Mouse (Mus musculus) liver, embryonic 14.5 days (tissue): ENCODE measurements at regions not wholly inside any gene's neighbourhood (a gene's known extent, or its start where the extent isn't known, plus 50 kb on each side); places are given as distances from the start of the nearest gene placed in this dataset.

Source experiments
- ATAC-seq: fragments of 200-750 bp; cut with Nextera tagmentation; 2 replicates; pipeline ENCODE4 v1.8.0; 2017; ENCODE audit warnings: moderate number of reproducible peaks, mild to moderate bottlenecking, moderate library complexity; ENCODE audit not compliant: insufficient read depth
- DNase-seq, 3 experiments: peaks; one replicate each; pipeline ENCODE4 v3.0.0-alpha.2; 2012 to 2013; ENCODE audit warnings: low read depth in 3 of 3, low spot score in 3 of 3
- H3K27ac ChIP-seq: fragments of 300-500 bp; sonication (generic); 2 replicates; pipeline ENCODE4 v1.5.1; 2014; ENCODE audit warnings: moderate library complexity, mild to moderate bottlenecking, control low read depth, inconsistent platforms
- H3K27me3 ChIP-seq: fragments of 300-500 bp; sonication (generic); 2 replicates; pipeline ENCODE4 v1.6.1; 2014; ENCODE audit warnings: mild to moderate bottlenecking, low read length, moderate library complexity; ENCODE audit not compliant: control insufficient read depth, insufficient read depth
- H3K36me3 ChIP-seq: fragments of 300-500 bp; sonication (generic); replicated peaks from 2 replicates; pipeline ENCODE4 v1.6.1; 2014; ENCODE audit warnings: low read depth; ENCODE audit not compliant: control insufficient read depth, insufficient read depth
- H3K4me1 ChIP-seq, 2 experiments: fragments of 200-500 bp in 1 of 2; fragments of 300-500 bp in 1 of 2; sonication (generic) in 1 of 2; replicated peaks; 2 replicates each; pipeline ENCODE4 v1.6.1; 2012 to 2014; ENCODE audit warnings: antibody characterized with exemption in 1 of 2, inconsistent platforms in 1 of 2, low read length in 1 of 2; ENCODE audit not compliant: control insufficient read depth in 2 of 2, insufficient read depth in 2 of 2
- H3K4me2 ChIP-seq: fragments of 300-500 bp; sonication (generic); 2 replicates; pipeline ENCODE4 v1.6.1; 2014; ENCODE audit warnings: low read depth, mild to moderate bottlenecking, control low read depth, moderate library complexity
- H3K4me3 ChIP-seq, 2 experiments: fragments of 200-500 bp in 1 of 2; fragments of 300-500 bp in 1 of 2; sonication (generic) in 1 of 2; 2 replicates each; pipeline ENCODE4 v1.5.1; 2012 to 2014; ENCODE audit warnings: low read depth in 2 of 2, low read length in 2 of 2, mild to moderate bottlenecking in 2 of 2, control low read depth in 1 of 2, inconsistent platforms in 1 of 2, moderate library complexity in 1 of 2; ENCODE audit not compliant: insufficient read depth in 1 of 2
- H3K9ac ChIP-seq: fragments of 300-500 bp; sonication (generic); replicated peaks from 2 replicates; pipeline ENCODE4 v1.6.1; 2014; ENCODE audit warnings: mild to moderate bottlenecking, control low read depth, moderate library complexity
- H3K9me3 ChIP-seq: fragments of 300-500 bp; sonication (generic); 2 replicates; pipeline ENCODE4 v1.6.1; 2016; ENCODE audit warnings: low read length, mixed read lengths; ENCODE audit not compliant: control insufficient read depth
- CTCF ChIP-seq: IDR thresholded peaks from 2 replicates; pipeline ENCODE4 v1.5.1; 2016; ENCODE audit warnings: antibody characterized with exemption, low read depth, control low read depth
- EP300 ChIP-seq: IDR thresholded peaks from 2 replicates; pipeline ENCODE4 v1.6.1; 2016; ENCODE audit warnings: antibody characterized with exemption, low read depth
- WGBS: fragments of 180-500 bp; shearing (Covaris S2); extraction: QIAGEN DNeasy Blood & Tissue Kit; methylation state at CpG from one replicate; pipeline ENCODE4 v1.1.7; 2014; ENCODE audit not compliant: insufficient replicate concordance; 5-methylcytosine and 5-hydroxymethylcytosine counted together

GRCm38 (mm10) chr15:62920520-62920919 lies 924.5 kb downstream of the Gsdmc2 start:
- ATAC-seq: no peak
- no peaks in the 10 kb centered on the region for H3K27me3 ChIP-seq
- no peak overlapping the region for H3K4me3 ChIP-seq
- no peak overlapping the region for H3K9ac ChIP-seq
- 54% methylated on average over 2 of the region's 2 CpGs for WGBS
- H3K9me3 ChIP-seq: no peaks in the 10 kb centered on the region
- H3K4me1 ChIP-seq: no peaks in the 10 kb centered on the region
- no peak overlapping the region for H3K4me2 ChIP-seq
- TF ChIP-seq EP300 (no peak), CTCF (no peak)
- no peak overlapping the region for H3K27ac ChIP-seq
- DNase-seq: no peak
- no peaks in the 10 kb centered on the region for H3K36me3 ChIP-seq

- Histone ChIP-seq H3K9ac (no peak overlapping the region), H3K4me1 (no peaks in the 10 kb centered on the region), H3K27ac (no peak overlapping the region), H3K4me2 (no peak overlapping the region), H3K4me3 (no peak overlapping the region), H3K36me3 (no peaks in the 10 kb centered on the region), H3K27me3 (no peaks in the 10 kb centered on the region), H3K9me3 (no peaks in the 10 kb centered on the region)
- DNase-seq: no peak
- no peak for ATAC-seq
- TF ChIP-seq EP300 (no peak), CTCF (no peak)
Measured at GRCm38 (mm10) chr15:62919264-62919663, 925.7 kb downstream of the Gsdmc2 start.

GRCm38 (mm10) chr15:62908379-62908778 lies 936.6 kb downstream of the Gsdmc2 start:
- Histone ChIP-seq H3K9me3 (no peaks in the 10 kb centered on the region), H3K4me2 (no peak overlapping the region), H3K9ac (no peak overlapping the region), H3K36me3 (no peaks in the 10 kb centered on the region), H3K4me1 (no peaks in the 10 kb centered on the region), H3K27ac (no peak overlapping the region), H3K27me3 (no peaks in the 10 kb centered on the region), H3K4me3 (no peak overlapping the region)
- TF ChIP-seq CTCF (no peak), EP300 (no peak)
- no peak for ATAC-seq
- 26% methylated on average over 4 of the region's 4 CpGs for WGBS
- DNase-seq: no peak

- H3K9me3 ChIP-seq: no peaks in the 10 kb centered on the region
- H3K27me3 ChIP-seq: no peaks in the 10 kb centered on the region
- DNase-seq (no peak), ATAC-seq (no peak)
- H3K36me3 ChIP-seq: no peaks in the 10 kb centered on the region
- no peak overlapping the region for H3K27ac ChIP-seq
- H3K4me3 ChIP-seq: no peak overlapping the region
- WGBS: 63% methylated on average over 2 of the region's 2 CpGs
- no peak overlapping the region for H3K4me2 ChIP-seq
- no peak for TF ChIP-seq CTCF
- H3K9ac ChIP-seq: no peak overlapping the region
- H3K4me1 ChIP-seq: no peaks in the 10 kb centered on the region
Measured at GRCm38 (mm10) chr15:62907181-62907580, 937.8 kb downstream of the Gsdmc2 start.

- Histone ChIP-seq H3K36me3 (no peaks in the 10 kb centered on the region), H3K9me3 (no peaks in the 10 kb centered on the region), H3K4me3 (no peak overlapping the region), H3K27ac (no peak overlapping the region), H3K9ac (no peak overlapping the region), H3K4me2 (no peak overlapping the region), H3K27me3 (no peaks in the 10 kb centered on the region), H3K4me1 (no peaks in the 10 kb centered on the region)
- ATAC-seq (no peak), DNase-seq (no peak)
- TF ChIP-seq CTCF (no peak), EP300 (no peak)
- WGBS: 38% methylated on average over 17 of the region's 17 CpGs
Measured at GRCm38 (mm10) chr15:62903047-62903822, 941.7 kb downstream of the Gsdmc2 start.
